Mouse (Mus musculus) G1E-ER4 (cell line): ENCODE results near the gene Rasgef1b. TPM values are rescaled to one million over a fixed set of nuclear protein-coding genes. Genes with fewer than 3 reads are reported as not detected.

Source experiments
- GATA1 ChIP-seq: IDR thresholded peaks from one replicate; pipeline ENCODE4 v1.8.0; 2012; ENCODE audit warnings: low read length, inconsistent platforms
- polyA plus RNA-seq: library from polyadenylated mRNA; stranded (reverse); fragments of >175 nt; gene quantifications from 2 replicates; pipeline ENCODE4 v1.2.3, GENCODE M21; 2012

The Rasgef1b gene
- polyA plus RNA-seq, 1 experiment, result not detected

DNA sequence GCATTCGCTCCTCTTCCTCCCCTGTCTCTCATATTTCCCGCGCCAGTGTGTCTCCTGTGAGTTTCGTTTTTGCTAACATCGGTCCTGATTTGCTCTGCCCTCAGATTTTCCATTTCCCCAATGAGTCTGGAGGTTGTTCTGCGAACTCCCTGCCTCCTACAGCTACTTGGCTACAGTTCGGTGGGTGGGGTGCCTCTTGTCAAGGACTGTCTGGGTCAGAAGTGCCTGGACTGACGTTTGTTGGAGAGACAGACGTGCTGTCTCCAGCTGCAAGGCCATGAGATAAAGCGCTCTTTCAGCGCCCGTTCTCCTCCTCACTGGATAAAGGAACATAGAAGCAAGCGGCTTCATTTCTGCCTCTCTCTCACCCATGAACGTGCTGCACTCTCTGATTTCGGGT lies 389.1 kb downstream of the Rasgef1b start:
- no peak for TF ChIP-seq GATA1

DNA sequence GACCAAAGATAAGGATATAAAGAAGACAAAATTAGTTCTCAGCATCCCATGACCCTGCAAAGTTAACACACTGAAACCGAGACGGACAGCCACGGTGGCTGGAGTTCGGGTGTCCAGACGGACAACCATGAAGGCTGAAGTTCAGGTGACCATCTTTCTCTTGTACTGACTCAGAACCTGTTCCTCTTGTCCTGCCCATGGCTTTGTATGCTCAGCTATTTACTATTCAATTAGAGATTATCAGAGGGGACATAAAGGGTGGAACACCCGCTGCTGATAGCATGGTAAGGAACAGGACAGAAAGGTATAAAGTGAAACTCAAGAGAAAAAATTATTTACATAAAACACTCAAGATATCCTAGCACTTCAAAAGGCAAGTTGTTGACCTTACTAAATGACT lies 390.0 kb downstream of the Rasgef1b start:
- no peak for TF ChIP-seq GATA1

DNA sequence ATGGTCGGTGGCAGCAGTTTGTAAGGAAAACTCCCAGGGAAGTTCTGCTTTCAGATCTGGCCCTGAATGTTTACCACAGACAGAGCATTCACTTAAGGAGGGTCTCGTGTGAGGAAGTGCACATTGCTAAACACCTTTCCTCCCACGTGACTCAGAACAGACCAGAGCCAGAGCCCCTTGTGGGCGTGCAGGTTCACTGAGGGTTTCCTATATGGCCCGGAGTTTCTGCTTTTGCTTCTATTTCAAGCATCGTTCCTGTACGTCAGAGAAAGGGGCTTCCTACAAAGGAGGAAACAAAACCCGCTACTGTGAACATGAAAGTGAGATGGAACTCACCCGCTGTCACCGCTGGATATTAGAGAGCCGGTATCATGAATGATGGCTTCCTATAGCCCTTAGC lies 392.4 kb downstream of the Rasgef1b start:
- TF ChIP-seq GATA1, result no peak

DNA sequence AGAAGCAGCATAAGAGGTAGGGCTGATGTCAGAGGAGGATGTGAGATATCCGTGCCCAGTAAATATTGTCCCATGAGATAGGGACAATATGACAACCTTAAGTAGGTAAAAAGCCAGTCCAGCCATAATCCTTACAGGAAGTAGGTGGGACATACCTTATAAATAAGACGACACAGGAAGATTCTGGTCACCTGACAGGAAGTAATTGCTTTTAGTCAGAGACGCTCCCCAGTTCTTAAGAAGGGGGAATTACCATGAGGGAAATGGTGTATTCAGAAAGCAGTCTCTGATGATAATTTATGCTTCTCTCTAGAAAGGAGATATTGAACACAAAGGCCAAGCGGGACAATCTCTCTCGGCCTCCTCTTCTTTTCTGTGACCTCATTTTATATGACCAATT lies 394.8 kb downstream of the Rasgef1b start:
- no peak for TF ChIP-seq GATA1

DNA sequence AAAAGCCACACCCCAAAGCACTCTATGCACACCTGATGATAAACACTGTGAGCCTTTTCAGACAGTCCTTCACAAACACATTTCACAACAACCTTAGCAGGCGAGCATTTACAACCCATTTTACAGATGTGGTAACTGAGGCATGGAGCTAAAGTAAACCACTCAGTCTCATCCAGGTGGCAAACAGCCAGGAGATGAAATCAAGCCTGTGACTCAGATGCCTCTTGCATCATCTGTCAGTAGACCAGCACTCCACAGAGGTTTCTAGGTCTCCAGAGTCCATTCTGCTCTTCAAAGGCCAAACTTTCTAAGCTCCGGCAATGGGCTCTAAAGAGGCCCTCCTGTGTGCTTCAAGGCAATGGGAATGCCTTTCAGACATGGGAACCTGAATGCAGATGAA lies 396.8 kb downstream of the Rasgef1b start:
- TF ChIP-seq GATA1, result no peak

DNA sequence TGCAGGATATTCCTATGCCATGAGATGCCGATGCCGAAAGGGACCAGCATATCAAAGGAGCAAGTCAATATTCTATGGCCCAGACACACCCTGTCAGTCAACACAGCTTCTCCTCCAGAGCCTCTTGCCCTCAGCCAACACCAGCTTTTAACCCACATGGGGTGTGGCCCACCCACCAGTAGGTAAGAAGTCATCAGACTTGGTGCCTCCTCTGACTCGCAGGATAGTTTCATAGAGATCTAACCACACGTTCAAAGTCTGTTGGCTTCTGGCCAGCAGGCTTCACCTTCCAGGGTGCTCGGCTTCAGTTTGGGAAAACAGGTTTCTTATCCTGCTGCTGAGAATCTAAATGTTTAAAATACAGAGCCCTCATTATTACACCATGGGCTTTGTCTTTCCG lies 399.8 kb downstream of the Rasgef1b start:
- no peak for TF ChIP-seq GATA1

DNA sequence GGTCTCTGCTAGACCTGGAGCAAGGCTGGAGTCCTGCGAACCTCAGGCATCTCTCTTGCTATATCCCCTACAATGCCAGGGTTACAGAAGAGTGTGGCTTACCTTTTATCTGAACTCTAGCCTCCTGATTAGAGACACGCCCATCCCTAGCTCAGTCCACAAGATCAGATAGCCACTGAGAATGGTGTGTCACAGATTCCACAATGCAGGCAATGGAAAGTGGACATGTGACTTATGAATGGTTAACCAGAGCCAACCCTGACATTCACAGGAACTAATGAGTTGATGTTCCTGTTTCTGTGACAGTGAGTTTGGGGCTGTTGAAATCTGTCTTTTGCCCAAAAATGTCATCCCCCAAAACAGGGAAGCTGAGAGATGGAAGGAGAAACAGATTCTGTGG lies 401.8 kb downstream of the Rasgef1b start:
- TF ChIP-seq GATA1, result no peak

DNA sequence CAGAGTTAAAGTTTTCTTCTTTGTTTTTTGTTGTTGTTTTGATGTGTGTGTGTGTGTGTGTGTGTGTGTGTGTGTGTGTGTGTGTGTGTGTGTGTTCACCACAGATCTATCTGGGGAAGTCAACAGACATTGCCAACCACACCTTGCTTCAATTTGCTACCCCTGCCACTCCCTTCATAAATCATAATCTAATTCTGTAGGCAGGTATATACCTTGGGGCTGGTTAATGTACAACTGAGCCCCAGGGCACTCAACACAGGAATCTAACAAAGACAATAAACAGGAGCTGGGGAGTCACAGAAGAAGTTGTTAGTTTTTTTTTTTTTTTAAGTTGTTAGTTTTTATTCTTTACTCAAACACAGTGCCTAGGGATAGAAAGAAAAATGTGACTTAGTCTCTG lies 403.6 kb downstream of the Rasgef1b start:
- no peak for TF ChIP-seq GATA1

DNA sequence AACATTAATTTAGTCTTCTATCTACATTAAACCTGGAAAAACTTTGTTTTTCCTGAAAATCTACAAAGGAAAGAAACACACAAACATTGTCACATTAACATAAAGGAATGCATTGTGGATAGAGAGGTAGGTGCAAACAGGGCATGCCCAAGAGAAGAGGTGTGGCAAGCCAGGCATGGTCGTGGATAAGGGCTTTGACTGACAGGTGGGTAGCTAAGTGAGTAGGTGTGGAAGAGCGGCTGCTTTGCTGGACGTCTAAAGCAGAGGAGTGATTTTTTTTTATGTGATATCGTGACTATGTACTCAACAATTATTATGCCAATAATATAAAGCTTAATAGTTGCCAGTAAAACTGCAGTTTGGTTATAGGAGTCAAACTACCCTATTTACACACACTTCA lies 408.1 kb downstream of the Rasgef1b start:
- no peak for TF ChIP-seq GATA1

DNA sequence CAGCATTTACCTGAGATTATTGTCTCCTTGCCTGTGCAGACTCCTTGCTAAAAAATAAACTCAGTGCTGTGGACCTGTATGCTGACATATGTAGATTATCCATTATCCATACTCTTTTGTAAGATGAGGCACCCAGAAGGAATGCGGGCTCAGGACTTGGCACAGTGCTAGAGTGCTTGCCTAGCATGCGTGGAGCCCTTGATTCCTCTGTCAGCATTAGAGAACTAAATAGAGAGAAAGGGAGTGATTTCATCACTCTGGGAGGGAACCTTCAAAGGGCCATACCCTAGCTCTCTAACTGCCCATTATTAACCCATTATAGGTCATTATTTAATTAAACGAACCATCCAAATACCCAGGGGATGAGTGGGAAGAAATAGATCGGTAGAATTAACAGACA lies 430.9 kb downstream of the Rasgef1b start:
- no peak for TF ChIP-seq GATA1

DNA sequence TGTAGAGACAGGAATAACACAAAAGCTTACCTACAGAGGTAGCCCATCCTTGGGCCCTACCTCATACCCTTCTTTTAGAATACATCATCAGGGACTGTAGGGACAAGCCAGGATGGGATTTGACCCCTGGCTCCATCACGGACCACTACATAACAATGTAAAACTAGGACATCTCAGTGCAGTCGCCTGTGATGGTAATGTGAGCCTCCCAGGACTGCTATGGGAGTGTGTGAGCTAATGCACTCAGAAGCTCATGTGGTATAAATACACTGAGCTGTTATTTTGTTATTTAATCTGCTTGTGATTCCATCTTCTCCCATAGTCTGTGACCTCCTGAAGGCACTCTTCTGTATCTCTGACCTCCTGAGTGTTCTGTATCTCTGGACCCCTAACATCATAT lies 432.5 kb downstream of the Rasgef1b start:
- TF ChIP-seq GATA1, result no peak

DNA sequence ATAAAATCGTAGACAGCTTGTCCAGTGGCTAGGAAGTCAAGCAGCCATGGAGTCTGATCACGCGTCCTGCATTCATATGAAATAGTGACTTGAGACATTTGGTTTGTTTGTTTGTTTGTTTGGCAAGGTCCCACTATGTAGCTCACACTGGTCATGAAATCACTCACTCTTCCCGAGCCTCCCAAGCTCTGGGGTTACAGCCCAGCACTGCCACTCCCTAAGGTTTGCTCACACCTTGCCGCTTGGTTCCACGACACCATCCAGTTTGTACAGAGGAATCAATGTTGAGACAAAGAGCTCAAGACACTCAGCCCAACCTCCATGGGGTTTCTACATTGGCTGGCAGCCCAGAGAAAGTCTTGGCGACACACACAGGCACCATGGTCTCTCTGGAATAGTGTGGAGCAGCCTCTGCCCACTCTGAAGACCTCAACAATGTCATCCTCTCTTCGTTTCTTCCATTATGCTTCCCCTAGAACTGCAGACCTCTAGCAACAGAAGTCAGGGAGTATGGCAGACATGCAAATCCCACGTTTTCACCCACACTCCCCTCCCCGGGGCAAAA lies 436.5 kb downstream of the Rasgef1b start:
- no peak for TF ChIP-seq GATA1

DNA sequence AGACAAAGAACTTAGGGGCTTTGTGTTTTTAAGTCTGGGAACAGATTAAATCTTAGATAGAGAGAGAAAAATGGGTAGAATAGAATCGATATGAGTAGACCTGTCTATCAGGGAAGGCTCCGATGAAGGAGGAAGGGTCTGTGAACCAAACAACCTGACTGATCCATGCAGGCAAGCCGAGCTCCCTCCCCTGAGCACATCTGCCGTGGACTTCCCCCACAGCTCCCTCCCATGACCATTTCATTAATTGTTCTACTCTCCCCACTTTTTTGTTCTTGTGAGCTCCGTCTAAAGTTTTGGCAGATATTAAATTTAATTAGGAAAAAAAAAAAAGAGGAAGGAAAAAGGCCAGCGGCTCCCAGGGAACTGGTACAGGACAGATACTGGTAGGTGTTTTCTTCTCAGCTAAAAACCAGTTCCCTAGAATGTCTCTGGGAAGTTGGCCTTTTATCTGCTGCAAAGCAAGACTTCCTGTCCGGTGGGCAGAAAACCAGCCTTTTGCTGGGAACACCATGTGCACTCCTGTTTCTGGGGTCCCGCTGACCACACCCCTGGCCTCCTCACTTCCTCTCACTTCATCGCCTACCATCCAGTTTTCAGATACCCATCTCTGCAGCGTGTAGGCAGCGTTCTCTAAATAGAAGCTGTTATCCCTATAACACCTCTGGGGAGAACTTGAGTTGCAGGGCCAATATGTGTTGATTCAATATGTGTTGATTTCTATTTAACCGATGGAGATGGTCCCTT lies 437.6 kb downstream of the Rasgef1b start:
- no peak for TF ChIP-seq GATA1

DNA sequence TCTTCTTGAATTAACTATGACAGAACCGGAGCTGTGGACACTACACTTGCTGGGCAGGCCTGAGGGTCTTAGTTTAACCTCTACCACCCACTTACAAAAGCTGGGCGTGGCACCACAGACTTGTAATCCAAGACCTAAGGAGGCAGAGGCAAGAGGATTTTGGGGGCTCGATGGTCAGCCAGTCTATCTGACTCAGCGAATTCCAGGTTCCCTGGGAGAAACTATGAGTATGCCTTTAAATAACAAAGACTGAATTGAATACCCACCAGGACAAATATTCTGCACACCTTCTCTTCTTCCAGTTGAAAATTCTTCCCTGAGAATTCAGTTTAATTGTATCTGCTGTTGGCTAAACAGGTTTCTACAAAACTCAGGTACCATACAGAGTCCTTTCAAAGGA lies 440.6 kb downstream of the Rasgef1b start:
- no peak for TF ChIP-seq GATA1

DNA sequence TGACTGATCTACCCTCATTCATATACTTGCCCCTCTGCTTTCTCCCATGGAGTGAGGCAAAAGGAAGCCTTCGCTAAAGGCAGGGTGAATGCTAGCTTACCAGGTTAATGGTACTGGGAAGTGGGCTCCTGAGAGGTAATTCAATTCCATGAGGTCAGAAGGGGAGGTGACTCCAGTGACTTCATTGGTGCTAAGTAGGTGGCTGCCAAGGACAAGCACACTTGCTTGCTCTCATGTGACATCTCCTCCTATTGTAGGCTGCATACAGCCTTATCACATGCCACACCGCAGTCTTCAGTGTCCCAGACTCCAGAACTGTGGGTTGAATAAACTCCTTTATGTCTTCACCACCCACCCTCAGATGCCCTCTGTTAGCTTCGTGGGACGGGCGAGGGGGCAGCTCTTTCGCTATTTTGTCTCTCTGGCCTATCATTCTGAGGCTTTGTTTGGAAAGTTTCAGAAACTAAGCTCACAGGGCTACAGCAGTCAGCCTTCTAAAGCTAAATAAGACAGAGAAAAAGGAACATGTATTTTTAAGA lies 441.1 kb downstream of the Rasgef1b start:
- TF ChIP-seq GATA1, result no peak

DNA sequence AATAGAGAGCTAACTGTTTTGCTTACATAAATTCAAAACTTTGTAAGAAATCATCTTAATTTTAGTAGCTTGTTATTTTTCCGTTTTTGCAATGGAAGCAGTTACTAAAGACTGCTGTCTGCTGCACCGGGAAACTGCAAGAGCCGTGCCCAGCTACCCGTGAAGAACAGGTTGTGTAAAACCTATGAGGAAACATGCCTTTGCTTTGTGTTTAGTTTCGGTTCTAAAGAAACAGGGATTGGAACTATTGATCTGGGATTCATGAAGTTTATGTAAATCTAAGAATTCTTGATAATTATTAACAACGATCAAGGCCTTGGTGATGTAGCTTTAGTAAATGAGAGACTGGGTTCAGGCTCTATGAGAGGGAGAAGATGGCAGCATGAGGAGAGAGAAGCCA lies 442.3 kb downstream of the Rasgef1b start:
- TF ChIP-seq GATA1, result no peak

DNA sequence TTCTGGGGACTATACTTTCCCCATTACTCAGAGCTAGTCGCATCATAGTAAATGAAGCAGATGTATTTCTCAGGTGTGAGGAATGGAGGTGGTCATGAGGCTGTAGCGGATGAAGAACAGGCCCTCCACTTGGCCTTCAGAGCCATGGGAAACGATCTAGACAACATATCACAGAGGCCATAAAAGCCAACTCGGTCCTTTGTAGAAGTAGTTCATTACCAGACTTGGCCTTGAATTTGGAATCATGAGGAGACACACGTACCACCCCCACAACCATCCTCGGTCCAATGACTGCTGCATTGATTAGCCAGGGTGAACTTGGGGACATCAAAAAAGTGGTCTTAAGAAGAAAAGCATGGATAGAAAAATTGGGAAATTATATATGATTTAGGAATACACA lies 442.8 kb downstream of the Rasgef1b start:
- no peak for TF ChIP-seq GATA1

DNA sequence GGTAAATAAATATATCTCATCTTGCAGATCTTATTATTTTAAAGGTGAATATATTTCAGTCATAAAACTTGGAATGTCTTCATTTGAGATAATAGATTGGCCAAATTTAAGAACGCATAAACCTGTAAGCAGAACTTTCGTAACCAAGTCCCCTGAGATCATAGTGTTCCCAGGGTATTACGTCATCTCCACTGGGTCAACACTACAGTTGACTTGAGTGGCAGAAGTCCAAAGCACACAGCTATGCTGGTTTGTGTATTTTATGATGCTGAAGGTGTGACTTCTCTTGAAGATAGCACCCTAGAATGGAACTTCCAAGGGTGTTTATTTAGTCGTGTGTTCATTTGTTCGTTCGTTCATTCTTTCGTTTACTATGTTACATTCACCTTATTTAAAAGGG lies 444.5 kb downstream of the Rasgef1b start:
- TF ChIP-seq GATA1, result no peak
